Mouse (Mus musculus) lung, postnatal 25 days (tissue): ENCODE results near the gene Epha2.
A peak's percentile ranks its signal among the peaks of the same experiment; 100 is the strongest.

Source experiments
- DNase-seq: peaks from one replicate; pipeline ENCODE4 v3.0.0; 2022; ENCODE audit warnings: low spot score

Epha2 gene

DNA sequence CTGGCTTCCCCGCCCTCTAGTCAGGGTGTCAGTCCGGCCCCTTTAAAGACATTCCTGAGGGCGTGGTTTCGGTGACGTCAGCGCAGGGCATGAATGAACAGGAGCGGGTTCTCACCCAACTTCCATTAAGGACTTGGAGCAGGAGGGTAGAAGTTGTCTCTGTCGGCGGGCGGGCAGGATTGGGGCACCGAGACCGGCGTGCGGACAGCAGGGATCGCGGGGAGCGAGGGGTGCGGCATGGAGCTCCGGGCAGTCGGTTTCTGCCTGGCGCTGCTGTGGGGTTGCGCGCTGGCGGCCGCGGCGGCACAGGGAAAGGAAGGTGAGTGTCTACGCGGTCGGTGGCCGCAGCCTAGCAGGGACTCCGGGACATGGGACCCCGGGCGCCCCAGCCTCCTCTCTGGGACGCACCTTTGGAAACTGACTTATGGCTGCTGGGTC, at the start of gene Epha2:
Epha2 (plus strand) TSS at position 125 of the 438 bp plus-strand sequence.
- peak; percentile 96 for DNase-seq

DNA sequence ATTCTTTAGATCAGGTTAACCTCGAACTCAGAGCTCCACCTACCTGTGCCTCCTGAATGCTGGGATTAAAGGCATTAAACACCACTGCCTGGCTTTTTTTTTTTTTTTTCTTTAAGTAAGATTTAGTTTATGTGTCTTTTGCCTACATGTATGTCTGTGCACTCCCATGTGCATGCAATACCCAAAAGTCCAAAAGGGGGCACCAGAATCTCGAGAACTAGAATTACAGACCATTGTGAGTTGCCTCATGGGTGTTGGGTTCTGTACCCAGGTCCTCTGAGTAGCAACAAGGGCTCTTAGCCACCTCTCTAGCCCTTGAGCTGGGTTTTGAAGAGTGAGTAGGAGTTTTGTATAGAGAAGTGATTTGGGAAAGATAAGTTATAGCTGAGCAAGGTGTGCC, 48.4 kb upstream of the Epha2 start:
- no peak for DNase-seq

DNA sequence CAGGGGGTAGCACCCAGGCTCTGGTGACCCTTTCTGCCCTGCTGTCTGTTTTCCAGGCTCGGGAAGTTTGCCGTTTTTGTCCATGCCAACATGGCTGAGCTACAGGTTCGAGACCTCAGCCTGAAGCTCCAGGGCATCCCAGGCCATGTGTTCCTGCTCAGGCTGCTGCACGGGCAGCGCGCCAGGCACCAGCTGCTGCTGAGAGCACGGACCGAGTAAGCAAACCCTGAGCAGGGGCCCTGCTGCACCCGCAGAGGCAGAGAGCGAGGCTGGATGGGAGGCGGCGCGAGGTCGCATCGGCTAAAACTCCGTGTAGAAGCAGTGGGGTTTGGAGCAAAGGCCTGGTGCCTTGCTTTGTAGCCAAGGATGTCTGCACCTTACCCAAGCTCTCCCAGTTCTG, 46.8 kb upstream of the Epha2 start:
- DNase-seq: no peak

DNA sequence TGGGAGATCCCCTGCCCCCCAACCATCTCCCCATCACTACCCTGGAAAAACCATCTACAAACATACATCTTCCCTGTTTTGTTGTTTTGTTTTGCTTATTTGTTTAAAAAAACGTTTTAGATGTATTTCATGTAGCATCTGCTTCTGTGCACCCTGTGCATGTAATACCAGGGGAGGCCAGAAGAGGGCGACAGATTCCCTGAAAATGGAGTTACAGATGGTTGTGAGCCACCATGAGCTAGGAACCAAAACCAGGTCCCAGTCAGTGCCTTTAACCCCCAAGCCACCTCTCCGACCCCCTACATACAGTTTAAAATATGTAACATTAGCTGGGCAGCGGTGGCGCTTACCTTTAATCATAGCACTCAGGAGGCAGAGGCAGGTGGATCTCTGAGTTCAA, 43.6 kb upstream of the Epha2 start:
- DNase-seq: no peak

DNA sequence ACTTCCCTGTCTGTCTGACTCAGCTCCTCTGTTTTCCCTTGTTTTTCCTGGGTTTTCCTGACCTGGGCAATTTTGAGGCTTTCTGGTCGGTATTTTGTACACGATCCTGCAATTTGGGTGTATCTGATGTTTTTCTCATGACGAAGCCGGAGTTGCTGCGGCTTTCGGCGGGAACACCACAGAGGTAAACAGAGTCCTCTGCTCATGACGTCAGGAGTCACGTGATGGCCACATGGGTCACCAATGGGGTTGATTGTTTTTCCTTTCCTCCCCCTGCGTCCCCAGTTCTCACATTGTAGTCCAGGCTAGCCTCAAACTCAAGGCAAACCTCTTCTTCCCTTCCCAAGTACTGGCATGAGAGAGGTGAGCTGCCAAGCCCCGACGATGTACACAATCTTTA, 41.6 kb upstream of the Epha2 start:
- DNase-seq: no peak

DNA sequence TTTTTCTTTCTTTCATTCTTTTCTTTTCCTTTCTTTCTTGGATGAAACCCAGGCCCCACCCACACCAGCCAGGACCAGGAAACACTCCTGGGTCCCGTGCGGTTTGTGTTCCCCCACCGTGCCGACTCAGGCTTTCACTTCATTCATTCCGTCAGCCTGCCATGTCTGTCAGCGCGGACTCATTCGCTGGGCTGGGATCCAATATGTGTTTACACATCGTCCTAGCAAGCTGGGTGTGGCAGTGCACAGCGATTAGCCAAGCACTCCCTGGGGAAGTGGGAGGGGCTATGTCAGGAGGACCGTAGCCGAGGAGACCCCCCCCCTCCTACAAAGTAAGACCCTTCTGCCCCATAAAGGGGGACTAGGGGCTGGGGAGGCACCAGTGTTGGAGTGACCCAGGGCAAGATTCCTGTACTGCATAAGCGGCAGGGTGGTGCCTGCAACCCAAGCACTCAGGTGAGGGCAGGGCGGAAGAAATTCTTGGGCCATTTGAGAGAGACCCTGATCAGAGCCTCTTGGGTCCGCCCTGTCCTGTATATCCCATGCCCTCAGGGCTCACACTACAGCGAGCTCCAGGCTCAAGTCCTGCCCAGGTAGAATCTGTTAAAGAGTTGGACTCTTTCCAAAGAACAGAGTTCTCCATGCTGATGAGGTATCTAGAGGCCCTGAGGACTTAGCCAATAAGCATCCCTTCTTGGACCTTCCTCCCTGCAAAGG, 40.9 kb upstream of the Epha2 start:
- peak; percentile 86 for DNase-seq

DNA sequence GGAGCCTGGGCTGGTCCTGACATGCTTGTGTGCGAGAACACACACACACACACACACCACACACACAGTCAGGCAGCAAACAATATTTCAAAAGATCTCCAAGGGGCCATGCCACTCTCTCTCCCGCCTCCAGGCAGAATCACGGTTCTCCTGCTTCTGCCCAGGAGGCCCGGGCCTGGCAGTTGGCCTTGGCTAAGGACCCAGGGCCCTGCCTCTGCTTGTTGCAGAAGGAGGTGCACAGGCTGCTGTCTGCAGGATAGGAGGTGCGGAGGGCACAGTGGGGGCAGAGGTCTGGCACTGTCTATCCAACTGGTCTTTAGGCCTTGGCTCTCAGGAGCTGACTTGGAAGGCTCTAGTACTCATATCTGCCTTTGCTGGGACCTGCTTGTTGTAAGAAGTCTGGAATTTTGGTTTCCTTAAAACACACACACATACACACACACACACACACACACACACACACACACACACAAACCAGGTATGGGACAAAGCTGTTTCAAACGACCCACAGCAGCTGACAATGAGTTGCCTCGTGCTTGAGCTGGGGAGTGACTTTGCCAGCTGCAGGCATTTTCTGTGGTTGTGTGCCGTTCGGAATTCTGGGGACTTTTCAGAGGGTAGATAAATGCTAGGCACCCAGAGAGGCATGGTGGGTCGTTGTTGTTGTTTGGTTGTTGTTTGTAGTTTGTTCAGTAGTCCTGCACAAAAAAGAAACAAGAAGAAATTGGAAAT, 38.0 kb upstream of the Epha2 start:
- DNase-seq: no peak

DNA sequence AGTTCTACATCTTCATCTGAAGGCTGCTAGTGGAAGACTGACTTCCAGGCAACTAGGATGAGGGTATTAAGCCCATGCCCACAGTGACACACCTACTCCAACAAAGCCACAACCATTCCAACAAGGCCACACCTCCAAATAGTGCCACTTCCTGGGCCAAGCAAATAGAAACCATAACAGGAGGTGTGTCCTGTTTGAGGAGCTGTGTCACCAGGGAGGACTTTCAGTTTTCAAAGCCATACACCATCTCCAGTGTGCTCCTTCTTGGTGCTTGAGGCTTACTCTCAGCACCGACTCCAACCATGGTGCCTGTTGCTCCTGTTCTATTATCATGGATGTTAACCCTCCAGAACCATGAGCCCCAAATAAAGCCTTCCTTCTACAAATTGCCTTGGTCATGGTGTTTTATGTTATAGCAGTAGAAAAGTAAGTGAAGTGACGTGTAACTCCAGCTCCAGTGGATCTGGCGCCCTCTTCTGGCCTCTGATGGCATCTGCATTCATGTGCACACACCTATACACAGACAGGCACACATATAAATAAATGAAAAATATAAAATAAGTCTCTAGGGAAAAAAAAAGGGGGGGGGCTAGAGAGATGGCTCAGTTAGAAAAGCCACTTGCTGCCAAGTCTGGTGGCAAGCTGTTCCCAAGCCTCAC, 34.9 kb upstream of the Epha2 start:
- no peak for DNase-seq

DNA sequence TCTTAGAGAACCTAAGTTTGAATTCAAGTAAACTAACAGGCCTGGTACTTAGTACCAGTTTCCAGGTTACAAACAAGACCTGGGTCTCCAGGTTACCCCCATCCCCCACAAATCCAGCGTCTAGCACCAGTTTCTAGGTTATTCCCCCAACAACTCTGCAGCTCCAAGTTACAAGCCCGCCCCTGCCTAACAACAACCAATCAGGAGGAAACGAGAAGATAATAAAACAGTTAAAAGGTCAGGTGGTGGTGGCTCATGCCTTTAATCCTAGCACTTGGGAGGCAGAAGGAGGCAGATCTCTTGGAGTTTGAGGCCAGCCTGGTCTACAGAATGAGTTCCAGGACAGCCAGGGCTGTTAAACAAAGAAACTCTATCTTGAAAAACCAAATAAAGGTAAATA, 33.8 kb upstream of the Epha2 start:
- no peak for DNase-seq

DNA sequence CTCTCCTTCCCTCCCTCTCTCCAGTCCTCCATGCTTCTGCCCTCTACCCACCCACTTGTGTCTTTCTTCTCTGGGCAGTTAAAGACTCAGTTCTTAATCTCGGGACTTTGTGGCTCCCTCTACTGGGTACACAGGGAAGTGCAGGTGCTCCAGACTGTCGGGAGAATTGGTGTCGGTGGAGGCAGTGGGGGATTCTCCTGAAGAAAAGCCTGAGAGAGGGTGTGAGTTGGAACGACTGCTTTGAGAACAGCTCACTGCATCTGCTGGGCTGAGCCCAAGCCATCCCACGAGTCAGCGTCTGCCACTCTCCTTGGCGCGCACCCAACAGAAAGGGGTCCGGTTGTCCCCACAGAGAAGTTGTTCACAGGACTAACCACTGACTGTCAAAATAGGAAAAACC, 33.2 kb upstream of the Epha2 start:
- DNase-seq: no peak

DNA sequence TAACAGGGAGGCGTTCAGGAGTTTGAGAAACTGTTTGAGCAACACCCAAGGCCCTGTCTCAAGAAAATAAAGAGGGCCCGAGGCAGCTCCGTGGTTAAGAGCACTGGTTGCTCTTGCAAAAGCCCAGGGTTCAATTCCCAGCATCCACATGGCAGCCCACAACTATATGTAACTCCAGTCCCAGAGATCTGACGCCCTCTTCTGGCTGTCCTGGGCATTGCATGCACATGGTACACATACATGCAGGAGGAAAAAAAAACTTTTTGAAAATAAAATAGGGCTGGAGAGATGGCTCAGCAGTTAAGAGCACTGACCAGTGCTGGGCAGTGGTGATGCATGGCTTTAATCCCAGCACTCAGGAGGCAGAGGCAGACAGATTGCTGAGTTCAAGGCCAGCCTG, 32.7 kb upstream of the Epha2 start:
- DNase-seq: no peak

DNA sequence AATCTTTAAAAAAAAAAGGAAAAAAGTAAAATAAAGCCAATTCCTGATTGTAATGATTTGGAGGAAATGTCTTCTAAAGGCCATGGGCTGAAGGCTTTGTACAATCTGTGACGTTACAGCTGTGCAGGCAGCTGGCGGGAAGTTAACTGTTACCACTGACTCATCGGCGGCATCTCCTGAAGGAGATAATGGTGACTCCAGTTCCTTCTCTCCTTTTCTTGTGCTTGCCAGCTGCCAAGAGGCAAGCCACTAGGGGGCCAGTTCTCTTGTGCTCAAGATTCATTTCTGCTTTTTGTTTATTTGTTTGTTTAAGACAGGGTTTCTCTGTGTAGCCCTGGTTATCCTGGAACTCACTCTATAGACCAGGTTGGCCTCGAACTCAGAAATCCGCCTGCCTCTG, 32.0 kb upstream of the Epha2 start:
- no peak for DNase-seq

DNA sequence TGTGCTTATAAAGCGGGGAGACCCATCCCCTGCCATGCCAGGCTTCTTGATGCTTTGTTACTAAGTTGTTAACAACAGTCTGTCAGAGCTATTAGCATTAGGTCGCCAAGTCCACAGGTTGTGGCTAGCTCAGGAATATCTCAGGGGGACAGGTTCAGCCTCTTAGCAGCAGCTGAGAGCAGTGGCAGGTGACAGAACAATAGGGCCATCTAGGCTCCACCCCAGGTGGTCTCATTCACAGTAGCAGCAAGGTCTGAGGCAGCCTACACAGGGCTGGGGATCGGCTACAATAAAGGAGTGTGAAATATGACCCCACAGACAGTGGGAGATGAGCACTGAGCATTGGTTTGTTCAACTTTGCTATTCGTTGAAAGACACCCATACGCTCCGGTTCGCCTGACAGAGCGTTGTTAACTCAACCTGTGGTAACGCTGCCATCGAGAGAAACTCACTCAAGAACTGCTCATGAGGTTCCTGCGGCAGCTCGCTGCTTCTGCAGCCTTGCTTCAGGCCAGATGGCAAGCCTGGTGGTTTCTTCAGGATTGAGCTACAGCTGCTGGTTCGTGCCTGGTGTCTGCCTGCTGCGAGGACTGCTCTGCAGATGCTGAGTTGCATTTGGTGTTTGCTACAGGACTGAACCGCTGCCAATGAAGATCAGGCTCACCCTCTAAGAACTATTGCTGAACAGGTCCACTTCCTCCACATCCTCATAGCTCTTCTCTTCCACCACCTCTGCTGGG, 30.7 kb upstream of the Epha2 start:
- DNase-seq: no peak

DNA sequence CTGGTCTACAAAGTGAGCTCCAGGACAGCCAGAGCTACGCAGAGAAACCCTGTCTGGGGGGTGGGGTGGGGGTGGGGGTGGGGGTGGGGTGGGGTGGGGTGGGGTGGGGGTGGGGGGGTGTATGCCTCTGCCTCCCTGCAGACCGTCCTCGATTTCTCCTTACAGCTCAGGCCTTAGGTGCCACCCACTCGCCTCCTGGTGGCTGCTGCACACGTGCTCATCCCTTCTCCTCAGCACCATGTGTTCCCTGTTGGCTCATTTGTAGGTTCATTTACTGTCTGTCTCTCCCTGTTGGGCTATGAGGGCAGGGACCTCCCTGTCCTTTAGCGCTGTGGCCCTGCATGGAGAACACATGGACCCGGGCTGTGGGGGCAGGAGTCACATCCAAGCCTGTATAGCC, 29.8 kb upstream of the Epha2 start:
- no peak for DNase-seq

DNA sequence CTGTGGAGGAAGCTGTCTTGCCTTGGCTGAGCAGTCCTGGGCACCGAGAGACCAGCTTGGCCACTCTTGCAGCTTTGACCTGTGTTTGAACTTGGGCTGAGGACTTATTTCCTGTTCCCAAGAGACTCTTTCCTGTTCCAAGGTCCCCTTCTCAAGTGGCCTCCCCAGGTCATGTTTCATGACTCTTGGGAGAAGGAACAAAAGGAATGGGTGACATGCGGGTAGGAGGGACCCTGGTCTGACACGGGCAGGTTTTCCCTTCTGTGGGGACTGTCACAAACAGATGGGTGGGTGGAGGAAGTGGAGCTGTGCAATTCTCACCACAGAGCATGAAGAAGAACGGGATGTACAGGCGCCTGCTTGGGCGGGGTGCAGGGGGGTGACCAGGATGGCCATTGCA, 29.3 kb upstream of the Epha2 start:
- peak; percentile 82 for DNase-seq

DNA sequence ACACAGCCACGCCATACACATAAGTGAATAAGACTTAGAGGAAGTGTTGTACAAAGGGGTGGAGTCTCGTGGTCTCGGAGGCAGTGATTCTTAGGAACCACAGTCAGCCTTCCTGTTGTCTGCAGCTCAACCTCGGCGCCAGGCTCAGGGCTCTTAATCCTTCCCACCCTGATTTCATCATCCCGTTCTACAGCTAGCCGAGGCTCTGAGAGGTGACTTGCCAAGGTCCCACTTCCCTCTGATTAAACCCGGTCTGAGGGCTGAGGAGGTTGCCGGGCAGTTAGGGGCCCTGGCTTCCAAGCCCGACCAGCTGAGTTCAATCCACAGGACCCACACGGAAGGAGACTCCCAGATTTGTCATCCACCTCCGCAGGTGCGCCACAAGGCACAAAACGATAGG, 28.2 kb upstream of the Epha2 start:
- peak; percentile 75 for DNase-seq

DNA sequence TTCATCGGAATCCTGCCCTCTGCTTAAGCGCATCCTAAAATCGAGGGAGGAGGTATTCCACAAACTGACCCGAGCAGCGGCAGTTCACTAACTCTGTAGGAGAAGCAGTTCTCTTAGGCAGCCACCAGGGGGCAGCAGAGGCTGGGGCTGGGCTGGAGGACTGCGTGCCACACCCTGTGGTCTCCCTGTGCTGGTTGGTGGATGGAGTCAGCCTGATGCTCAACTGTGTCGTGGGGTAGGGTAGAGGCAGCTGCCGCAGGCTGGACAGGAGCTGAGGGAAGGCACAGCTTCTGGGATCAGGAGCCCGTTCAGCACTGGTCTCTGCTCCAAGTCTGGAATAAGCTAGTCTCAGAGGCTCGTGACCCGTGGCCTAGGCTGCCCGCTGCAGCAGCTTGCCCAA, 27.7 kb upstream of the Epha2 start:
- DNase-seq: peak; percentile 89

DNA sequence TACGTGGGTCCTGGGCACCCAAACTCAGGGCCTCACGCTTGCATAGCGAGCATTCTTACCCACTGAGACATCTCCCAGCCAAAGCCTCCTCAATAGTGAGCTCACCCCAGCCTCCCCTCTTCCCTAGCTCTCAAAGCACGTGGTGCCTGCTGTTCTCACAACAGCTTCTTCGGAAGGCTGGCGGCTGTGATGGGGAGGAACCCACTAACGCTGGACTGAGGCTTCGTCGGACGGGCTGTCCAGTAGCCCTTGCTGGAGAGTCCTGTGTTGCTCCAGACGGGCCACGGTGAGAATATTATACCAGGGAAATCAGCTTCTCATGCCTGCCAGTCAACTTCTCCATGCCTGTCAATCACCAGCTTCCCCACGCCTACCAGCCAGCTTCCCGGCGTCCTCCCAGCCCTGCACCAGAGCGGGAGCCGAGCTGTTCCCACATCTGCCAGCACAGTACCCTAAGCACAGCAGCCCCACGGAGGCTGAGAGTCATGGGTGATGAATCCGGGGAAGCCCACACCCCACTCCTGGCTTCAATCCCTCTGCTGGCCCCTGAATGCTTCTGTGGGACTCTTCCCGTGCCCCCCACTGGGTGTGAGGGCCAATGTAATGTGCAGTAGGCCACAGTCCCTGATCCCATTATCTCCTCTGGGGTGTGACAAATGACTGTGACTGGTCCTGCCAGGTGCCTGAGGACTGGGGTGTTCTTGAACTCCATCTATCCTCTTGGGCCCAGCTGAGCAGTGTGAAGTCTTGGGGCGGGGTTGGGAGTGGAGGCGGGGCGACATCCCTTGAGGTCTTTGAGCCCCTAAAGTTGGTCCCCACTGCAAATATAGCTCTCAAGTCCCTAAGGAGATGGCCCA, 26.3 kb upstream of the Epha2 start:
- DNase-seq: no peak

DNA sequence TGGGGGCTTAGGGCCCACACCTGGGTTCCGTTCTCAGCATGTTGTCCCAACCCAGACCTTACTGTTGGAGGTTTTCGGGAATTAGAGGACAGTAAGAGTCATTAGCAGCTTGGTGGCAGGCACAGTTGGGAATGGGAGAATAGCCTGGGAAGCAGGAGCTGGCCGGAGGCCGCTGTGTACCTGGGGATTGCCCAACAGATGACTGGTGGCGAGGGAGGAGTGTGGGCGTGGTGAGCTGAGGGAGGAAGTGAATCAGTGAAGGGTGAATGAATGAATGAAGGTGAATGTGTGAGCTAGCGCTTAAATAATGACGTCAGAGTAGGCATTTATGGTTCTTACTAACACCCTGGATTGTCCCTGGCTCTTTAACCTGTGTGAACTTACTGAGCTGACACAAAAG, 23.9 kb upstream of the Epha2 start:
- peak; percentile 67 for DNase-seq

DNA sequence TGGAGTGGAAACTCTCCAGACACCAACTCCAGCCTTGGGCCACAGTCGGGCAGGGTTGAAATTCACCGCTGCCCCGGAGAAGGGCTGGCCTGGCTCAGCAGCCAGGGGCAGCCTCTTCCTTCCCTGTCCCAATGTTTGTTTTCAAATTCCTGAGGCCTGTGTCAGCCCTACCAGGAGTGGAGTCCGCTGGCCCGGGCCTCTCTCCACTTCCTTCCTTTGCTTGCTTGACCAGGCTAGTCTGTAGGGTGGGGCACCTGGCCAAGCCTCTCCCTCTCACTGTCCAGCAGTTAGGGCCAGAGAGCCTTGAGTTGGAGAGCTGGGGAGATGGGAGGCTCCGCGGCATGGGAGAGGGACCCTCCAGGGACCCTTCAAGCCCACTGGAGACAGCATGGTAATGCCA, 22.9 kb upstream of the Epha2 start:
- DNase-seq: peak; percentile 96

DNA sequence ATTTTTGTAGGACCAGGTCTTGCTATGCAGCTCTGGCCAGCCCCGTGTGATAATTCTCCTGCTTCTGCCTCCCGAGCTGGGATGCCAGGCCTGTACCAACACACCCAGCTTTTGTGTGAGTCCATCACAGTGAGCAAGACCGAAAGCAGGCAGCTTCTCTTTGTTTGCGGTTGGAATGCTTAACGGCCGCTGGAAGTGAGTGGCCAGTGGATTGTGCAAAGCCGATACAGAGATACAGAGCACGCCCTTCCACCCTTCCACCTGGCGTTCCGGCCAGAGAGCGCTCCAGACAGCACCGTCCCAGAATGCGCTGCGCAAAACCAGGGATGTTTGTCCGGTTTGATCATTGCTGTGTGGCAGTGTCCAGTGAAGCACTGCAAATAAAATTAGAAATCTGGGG, 21.7 kb upstream of the Epha2 start:
- peak; percentile 70 for DNase-seq

DNA sequence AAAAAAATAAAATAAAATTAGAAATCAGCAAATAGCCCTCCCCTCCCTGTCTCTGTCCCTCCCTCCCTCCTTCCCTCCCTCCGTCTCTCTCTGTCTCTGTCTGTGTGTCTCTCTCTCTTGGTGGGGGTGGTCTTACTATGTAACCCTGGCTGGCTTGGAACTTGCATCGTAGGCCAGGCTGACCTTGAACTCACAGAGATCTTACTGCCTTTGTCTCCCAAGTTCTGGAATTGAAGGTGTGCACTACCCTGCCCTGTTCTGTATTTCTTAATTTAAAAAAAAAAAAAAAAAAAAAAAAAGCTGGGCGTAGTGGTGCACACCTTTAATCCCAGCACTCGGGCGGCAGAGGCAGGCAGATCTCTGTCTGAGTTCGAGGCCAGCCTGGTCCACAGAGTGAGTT, 21.3 kb upstream of the Epha2 start:
- no peak for DNase-seq
